Mouse (Mus musculus) kidney, adult 11 months (tissue): ENCODE results near the gene Heatr4.

Experiments
- DNase-seq: peaks from one replicate; pipeline ENCODE4 v3.0.0; 2022

Gene Heatr4

DNA sequence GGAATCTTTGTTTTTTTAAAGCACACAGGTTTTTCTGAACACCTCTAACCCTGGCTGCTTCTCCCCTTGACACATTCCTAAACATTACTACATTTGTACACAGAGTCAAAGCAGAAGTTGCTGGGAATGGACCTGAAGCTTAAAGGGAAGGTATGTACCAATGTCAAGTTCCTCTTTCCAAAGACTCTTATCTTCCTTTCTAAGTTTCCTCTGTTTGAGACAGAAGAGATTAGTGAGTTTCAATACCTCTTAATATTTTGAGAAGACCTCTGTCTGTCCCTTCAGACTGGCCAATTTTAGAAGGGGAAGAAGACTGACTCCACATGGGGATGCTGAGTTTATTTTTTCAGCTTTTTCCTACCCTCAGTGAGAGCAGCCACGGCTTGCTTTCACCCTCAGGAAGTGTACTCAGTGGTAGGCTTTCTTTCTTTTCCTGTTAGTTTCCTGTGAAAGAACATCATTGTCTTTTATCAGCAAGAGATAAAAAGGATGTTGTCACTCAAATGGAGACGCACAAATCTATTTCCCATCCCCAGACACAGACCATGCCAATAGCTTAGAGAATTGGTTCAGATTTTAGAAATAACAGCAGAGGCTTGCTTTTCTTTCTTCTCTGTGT, 55.4 kb downstream of the Heatr4 start:
- no peak for DNase-seq

DNA sequence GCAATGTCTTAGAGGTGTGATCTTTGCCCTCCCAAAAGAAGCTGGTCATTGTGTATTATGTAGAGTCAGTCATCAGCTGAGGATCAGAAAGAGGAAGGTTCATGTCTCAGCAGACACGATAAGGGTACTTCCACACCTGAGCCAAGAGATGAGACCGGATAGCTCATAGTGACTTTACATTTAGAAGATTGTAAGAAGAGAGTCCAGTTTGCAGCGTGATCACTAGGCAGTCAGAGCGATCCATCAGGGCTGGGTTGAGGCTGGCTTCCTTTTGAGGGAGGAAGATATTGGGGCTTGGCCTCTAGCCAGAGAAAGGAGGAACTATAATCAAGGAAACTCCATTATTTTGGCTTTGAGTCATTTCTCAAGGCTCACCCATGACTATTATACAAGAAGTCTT, 56.9 kb downstream of the Heatr4 start:
- no peak for DNase-seq

DNA sequence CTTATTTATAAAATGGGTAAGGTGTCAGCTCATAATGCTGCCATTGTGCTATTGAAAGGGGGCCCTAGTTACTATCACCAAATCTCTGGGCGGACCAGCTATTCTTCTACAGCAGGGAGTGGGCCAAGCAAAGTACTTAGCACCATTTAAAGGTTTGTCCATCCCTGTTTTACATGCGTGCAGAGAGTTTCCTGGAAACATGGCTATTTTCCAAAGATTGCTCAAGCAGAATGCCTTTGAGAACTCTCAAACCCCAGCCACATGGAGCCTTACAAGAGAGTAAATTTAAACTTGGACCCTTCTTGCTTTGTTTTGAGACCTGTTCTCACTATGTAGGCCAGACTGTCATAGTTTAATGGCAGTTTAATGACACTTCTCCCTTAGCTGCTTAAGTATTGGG, 58.6 kb downstream of the Heatr4 start:
- no peak for DNase-seq

DNA sequence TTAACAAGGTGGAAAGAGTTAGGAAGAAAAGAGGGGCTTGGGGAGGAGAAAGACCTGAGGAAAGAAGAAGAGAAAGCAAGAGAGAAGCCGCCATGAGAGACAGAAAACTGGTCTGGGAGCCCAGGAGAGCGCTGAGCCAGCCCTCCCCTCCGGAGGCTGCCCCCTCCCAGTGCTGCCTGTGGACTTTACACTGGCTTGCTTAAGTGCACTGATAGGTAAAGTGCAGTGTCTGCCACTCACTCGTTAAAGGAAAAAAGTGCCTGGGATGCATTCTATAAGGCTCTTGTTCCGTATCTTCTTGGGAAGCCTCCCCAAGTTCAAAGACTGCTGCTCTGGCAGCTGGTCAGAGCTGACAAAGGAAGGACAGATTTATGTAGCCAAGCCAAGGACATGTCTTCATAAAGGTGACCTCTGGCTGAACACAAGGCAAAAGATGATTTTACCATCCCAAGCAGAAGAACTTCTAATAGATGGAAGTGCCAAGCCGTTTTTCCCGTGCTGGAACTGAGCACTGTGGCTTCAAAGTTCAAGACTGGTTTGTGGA, 59.4 kb downstream of the Heatr4 start:
- DNase-seq = peak; percentile 45

- no peak for DNase-seq
Observed at GRCm38 (mm10) chr12:83924332-83924731, 60.3 kb downstream of the Heatr4 start.

GRCm38 (mm10) chr12:83923486-83923859, 61.2 kb downstream of the Heatr4 start:
- DNase-seq = no peak

DNA sequence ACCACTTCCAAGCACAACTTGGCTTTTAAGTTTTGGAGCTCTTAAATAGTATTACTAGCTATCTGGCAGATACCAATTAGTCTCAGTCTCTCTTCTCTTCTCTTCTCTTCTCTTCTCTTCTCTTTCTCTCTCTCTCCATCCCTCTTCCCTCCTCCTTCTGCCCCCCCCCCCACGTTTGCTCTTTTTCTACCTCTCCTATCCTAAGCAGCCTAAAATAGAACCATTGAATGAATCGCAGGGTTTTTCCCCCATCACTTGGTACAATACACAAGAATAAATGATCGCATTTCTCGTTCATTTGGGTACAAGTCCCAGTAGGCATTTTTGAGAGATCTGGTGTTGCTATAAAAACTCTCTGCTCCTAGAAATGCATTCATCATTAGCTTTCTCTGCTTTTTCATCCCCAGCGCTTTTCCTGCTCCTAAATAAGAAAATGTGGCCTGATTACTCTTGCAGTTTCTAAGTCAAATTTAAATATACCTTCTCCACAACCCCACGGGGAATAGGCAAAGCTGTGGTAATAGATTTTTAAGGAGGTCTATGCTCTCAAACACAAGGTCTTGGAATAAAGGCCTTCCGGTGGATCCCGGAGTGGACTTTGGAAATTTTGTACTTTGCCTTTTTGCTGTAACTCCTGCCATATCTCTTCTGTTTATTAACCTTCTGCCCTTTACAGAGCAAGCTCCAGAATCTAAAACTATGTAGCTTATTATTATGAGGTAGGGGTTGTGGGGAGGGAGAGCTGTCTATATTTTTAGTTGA, 61.7 kb downstream of the Heatr4 start:
- peak; percentile 49 for DNase-seq

GRCm38 (mm10) chr12:83921535-83922381, 62.9 kb downstream of the Heatr4 start, which contains the start of gene Numb:
Gene Numb (minus strand): TSS chr12:83921934.
- DNase-seq = peak; percentile 100

GRCm38 (mm10) chr12:83920721-83921441, 63.8 kb downstream of the Heatr4 start:
- DNase-seq = peak; percentile 38

GRCm38 (mm10) chr12:83916884-83917283, 67.8 kb downstream of the Heatr4 start:
- no peak for DNase-seq

DNA sequence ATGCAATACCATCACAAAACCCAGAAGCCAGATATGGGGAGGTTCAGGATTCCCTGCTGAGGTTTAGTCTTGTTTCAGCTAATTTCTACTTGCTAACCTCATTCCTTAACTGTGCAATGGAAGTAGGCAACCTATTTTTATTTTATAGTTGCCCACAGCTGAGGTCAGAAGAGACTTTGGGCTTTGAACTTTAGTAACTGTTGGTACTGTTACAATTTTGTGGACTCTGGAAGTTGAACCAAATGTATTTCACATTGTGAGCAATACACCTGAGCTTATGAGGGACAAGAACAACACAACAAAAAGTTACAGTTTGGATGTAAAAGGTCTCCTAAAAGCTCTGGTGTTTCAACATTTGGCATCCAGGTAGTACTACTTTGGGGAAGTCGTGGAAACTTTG, 69.9 kb downstream of the Heatr4 start:
- no peak for DNase-seq

- DNase-seq = no peak
Observed at GRCm38 (mm10) chr12:83914202-83914740, 70.4 kb downstream of the Heatr4 start.

DNA sequence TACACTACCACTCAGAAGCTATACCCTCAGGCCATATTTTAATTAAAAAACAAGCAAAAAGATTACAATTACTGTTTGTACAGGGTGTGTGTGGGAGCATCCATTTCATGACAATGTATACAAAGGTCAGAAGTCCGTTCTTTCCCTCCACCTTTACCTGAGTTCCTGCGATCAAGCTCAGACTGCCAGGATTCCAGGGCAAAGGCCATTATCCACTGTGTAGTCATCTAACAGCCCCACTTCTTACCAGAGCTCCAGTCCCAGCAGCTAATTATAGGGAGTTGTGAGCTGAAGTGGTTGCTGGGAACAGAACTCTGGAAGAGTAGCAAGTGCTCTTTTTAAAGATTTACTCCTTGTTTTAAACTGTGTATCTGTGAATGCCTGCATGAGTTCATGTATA, 74.2 kb downstream of the Heatr4 start:
- DNase-seq = peak; percentile 34
